Mouse (Mus musculus) liver, embryonic 13.5 days (tissue): ENCODE results near the gene Trim24. TPM values are rescaled to one million over a fixed set of nuclear protein-coding genes. Genes with fewer than 3 reads are reported as not detected.
"Not testable (repeated sequence)": the region's sequence is repeated elsewhere in the genome, so short reads cannot be mapped to it uniquely, and the experiment has no call there.

Experiments used
- ATAC-seq: fragments of 200-750 bp; cut with Nextera tagmentation; 2 replicates; pipeline ENCODE4 v1.8.0; 2017; ENCODE audit warnings: low read depth, mild to moderate bottlenecking, moderate number of reproducible peaks, moderate library complexity
- DNase-seq: peaks from one replicate; pipeline ENCODE4 v3.0.0; 2022
- H3K27ac ChIP-seq: fragments of 300-500 bp; sonication (generic); 2 replicates; pipeline ENCODE4 v1.5.1; 2015; ENCODE audit warnings: moderate library complexity, mild to moderate bottlenecking, inconsistent platforms
- H3K27me3 ChIP-seq: fragments of 300-500 bp; sonication (generic); 2 replicates; pipeline ENCODE4 v1.6.1; 2015; ENCODE audit warnings: mild to moderate bottlenecking, inconsistent platforms
- H3K36me3 ChIP-seq: fragments of 300-500 bp; sonication (generic); 2 replicates; pipeline ENCODE4 v1.6.1; 2015; ENCODE audit warnings: mild to moderate bottlenecking, inconsistent platforms
- H3K4me1 ChIP-seq: fragments of 300-500 bp; sonication (generic); replicated peaks from 2 replicates; pipeline ENCODE4 v1.6.1; 2015; ENCODE audit warnings: inconsistent platforms
- H3K4me2 ChIP-seq: fragments of 300-500 bp; sonication (generic); 2 replicates; pipeline ENCODE4 v1.6.1; 2015; ENCODE audit warnings: inconsistent platforms, mild to moderate bottlenecking, moderate library complexity
- H3K4me3 ChIP-seq: fragments of 300-500 bp; sonication (generic); replicated peaks from 2 replicates; pipeline ENCODE4 v1.5.1; 2015; ENCODE audit warnings: mild to moderate bottlenecking, inconsistent platforms
- H3K9ac ChIP-seq: fragments of 300-500 bp; sonication (generic); 2 replicates; pipeline ENCODE4 v1.6.1; 2015; ENCODE audit warnings: mild to moderate bottlenecking, inconsistent platforms
- H3K9me3 ChIP-seq: fragments of 300-500 bp; sonication (generic); replicated peaks from 2 replicates; pipeline ENCODE4 v1.6.1; 2016; ENCODE audit warnings: inconsistent platforms
- WGBS: fragments of 180-500 bp; shearing (Covaris S2); methylation state at CpG from one replicate; pipeline ENCODE4 v1.1.7; 2015; ENCODE audit not compliant: insufficient replicate concordance; 5-methylcytosine and 5-hydroxymethylcytosine counted together
- polyA plus RNA-seq: library from polyadenylated mRNA; unstranded; fragments of >200 nt; fragmentation: Nextera tagmentation; extraction: Ambion mirVana; gene quantifications from 2 replicates; pipeline ENCODE4 v1.2.1, GENCODE M21; 2015

Trim24 gene
- polyA plus RNA-seq, 1 experiment from 2014 or later = 4.1 TPM

DNA sequence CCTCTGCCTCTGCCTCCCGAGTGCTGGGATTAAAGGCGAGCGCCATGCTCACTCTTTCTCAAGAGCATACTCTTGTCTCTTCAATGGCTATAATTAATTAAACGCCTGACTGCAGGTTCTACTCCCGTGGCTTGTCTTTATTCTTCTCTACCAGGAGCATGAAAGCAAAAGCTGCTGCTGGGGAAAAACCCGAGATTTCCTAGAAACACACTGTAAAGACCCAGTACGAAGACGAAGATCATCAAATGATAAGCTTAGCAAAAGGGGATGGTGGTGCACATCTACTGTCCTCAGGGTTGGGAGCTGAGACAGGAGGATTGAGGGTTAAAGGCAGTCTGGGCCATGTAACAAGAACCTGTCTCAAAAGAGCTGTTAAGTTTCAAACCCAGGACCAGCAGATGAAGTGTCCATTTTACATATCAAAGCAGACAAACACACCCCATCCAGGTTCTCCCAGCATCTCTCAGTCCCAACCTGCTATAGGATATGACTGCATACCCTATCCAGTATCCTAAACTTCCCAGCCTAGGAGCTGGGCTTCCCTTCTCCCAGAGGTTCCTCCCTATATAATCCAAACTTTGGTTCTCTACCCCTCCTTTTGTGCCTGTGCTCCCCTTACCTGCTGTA is 26.9 kb upstream of the Trim24 start:
- no peak overlapping the region for H3K27ac ChIP-seq
- no peak overlapping the region for H3K9ac ChIP-seq
- H3K4me2 ChIP-seq = no peak overlapping the region
- ATAC-seq = no peak
- no peaks in the 10 kb centered on the region; the same call in 1 of the 2 replicates for H3K4me1 ChIP-seq
- 76% methylated on average over 8 of the region's 8 CpGs for WGBS
- no peak overlapping the region for H3K4me3 ChIP-seq
- no peaks in the 10 kb centered on the region for H3K27me3 ChIP-seq
- H3K9me3 ChIP-seq = no peaks in the 10 kb centered on the region
- DNase-seq = no peak
- no peaks in the 10 kb centered on the region for H3K36me3 ChIP-seq

- not testable (repeated sequence) for H3K4me1 ChIP-seq, H3K4me2 ChIP-seq, H3K27me3 ChIP-seq, H3K9me3 ChIP-seq, H3K36me3 ChIP-seq, ATAC-seq, H3K27ac ChIP-seq, DNase-seq, H3K4me3 ChIP-seq, H3K9ac ChIP-seq
- 51% methylated on average over 6 of the region's 6 CpGs for WGBS
Measured at GRCm38 (mm10) chr6:37844947-37845346, 25.7 kb upstream of the Trim24 start.

- H3K27ac ChIP-seq, H3K9ac ChIP-seq, H3K9me3 ChIP-seq, DNase-seq, H3K4me1 ChIP-seq, H3K36me3 ChIP-seq, H3K27me3 ChIP-seq, H3K4me2 ChIP-seq, H3K4me3 ChIP-seq, ATAC-seq: not testable (repeated sequence)
- 69% methylated on average over 4 of the region's 4 CpGs for WGBS
Measured at GRCm38 (mm10) chr6:37847531-37847930, 23.1 kb upstream of the Trim24 start.

DNA sequence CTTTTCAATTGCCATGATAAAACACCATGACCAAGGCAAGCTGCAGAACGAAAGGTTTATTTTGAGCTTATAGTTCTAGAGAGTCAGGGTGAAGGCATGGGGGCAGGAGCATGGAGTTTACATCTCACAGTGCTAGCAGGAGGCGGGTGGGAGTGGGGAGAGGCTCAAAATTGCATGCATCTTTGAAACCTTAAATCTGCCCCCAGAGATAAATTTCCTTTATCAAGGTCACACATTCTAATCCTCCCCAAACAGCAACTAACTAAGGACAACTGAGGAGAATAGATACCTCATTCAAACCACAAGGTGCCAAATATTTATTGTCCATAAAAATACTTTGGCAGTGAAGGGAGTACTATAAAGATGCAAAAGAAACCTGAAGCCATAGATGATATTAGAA is 19.3 kb upstream of the Trim24 start:
- Histone ChIP-seq H3K4me3 (no peak overlapping the region), H3K27me3 (no peaks in the 10 kb centered on the region), H3K9me3 (no peaks in the 10 kb centered on the region), H3K4me1 (peaks cover 22% of the 10 kb centered on the region), H3K36me3 (no peaks in the 10 kb centered on the region), H3K4me2 (no peak overlapping the region), H3K27ac (no peak overlapping the region), H3K9ac (no peak overlapping the region)
- ATAC-seq (peak; percentile 82), DNase-seq (peak; percentile 16)
- 58% methylated on average over 2 of the region's 2 CpGs for WGBS

- no peak for DNase-seq
- Histone ChIP-seq H3K9me3 (no peaks in the 10 kb centered on the region), H3K4me2 (no peak overlapping the region), H3K27me3 (no peaks in the 10 kb centered on the region), H3K9ac (no peak overlapping the region), H3K4me3 (no peak overlapping the region), H3K36me3 (no peaks in the 10 kb centered on the region), H3K27ac (no peak overlapping the region), H3K4me1 (peaks cover 22% of the 10 kb centered on the region)
- ATAC-seq = no peak
- 77% methylated on average over 2 of the region's 2 CpGs for WGBS
Measured at GRCm38 (mm10) chr6:37853289-37853688, 17.3 kb upstream of the Trim24 start.

GRCm38 (mm10) chr6:37855384-37855783 is 15.2 kb upstream of the Trim24 start:
- H3K4me3 ChIP-seq = no peak overlapping the region
- 0 out of 2 replicates have a peak overlapping the region, but pooled peaks have one; percentile 29 for H3K9ac ChIP-seq
- H3K27me3 ChIP-seq = no peaks in the 10 kb centered on the region
- ATAC-seq = peak; percentile 78
- H3K36me3 ChIP-seq = no peaks in the 10 kb centered on the region
- WGBS = 39% methylated on average over 2 of the region's 2 CpGs
- no peaks in the 10 kb centered on the region for H3K9me3 ChIP-seq
- DNase-seq = no peak
- peaks cover 22% of the 10 kb centered on the region for H3K4me1 ChIP-seq
- H3K4me2 ChIP-seq = no peak overlapping the region
- peak overlapping the region; percentile 50; the same call in 1 of the 2 replicates for H3K27ac ChIP-seq

DNA sequence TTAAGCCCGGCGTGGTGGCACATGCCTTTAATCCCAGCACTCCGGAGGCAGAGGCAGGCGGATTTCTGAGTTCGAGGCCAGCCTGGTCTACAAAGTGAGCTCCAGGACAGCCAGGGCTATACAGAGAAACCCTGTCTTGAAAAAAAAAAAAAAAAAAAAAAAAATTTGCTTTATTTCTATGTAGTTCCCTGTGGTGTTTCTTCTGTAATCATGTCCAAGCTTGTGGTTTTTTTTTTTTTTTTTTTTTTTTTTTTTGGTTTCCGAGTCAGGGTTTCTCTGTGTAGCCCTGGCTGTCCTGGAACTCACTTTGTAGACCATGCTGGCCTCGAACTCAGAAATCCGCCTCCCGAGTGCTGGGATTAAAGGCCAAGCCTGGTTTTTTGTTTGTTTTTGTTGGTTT is 14.3 kb upstream of the Trim24 start:
- not testable (repeated sequence) for H3K4me3 ChIP-seq, H3K4me2 ChIP-seq, H3K36me3 ChIP-seq, H3K27ac ChIP-seq, H3K27me3 ChIP-seq, H3K9me3 ChIP-seq, DNase-seq, H3K9ac ChIP-seq, ATAC-seq
- H3K4me1 ChIP-seq = peaks cover 19% of the 10 kb centered on the region
- WGBS = 82% methylated on average over 9 of the region's 9 CpGs

GRCm38 (mm10) chr6:37857196-37857874 is 13.3 kb upstream of the Trim24 start:
- no peak for ATAC-seq
- DNase-seq = no peak
- 62% methylated on average over 4 of the region's 4 CpGs for WGBS
- H3K9ac ChIP-seq = no peak overlapping the region
- H3K9me3 ChIP-seq = no peaks in the 10 kb centered on the region
- H3K27me3 ChIP-seq = no peaks in the 10 kb centered on the region
- no peak overlapping the region for H3K4me3 ChIP-seq
- no peaks in the 10 kb centered on the region for H3K36me3 ChIP-seq
- H3K4me1 ChIP-seq = peaks cover 21% of the 10 kb centered on the region
- H3K4me2 ChIP-seq = no peak overlapping the region
- no peak overlapping the region for H3K27ac ChIP-seq

GRCm38 (mm10) chr6:37858126-37858525 is 12.5 kb upstream of the Trim24 start:
- Histone ChIP-seq H3K4me3 (no peak overlapping the region), H3K9me3 (no peaks in the 10 kb centered on the region), H3K27ac (no peak overlapping the region), H3K9ac (no peak overlapping the region), H3K4me2 (no peak overlapping the region), H3K27me3 (no peaks in the 10 kb centered on the region), H3K36me3 (no peaks in the 10 kb centered on the region), H3K4me1 (peaks cover 28% of the 10 kb centered on the region)
- 66% methylated on average over 4 of the region's 4 CpGs for WGBS
- ATAC-seq = no peak
- DNase-seq = no peak

- DNase-seq = peak; percentile 64
- Histone ChIP-seq H3K4me2 (peak overlapping the region; percentile 19; the same call in 1 of the 2 replicates), H3K27ac (peak overlapping the region; percentile 83), H3K4me1 (peaks cover 30% of the 10 kb centered on the region), H3K36me3 (no peaks in the 10 kb centered on the region), H3K9ac (no peak overlapping the region), H3K9me3 (no peaks in the 10 kb centered on the region), H3K27me3 (no peaks in the 10 kb centered on the region), H3K4me3 (no peak overlapping the region)
- 35% methylated on average over 7 of the region's 7 CpGs for WGBS
- peak; percentile 97 for ATAC-seq
Measured at GRCm38 (mm10) chr6:37862893-37863292, 7.7 kb upstream of the Trim24 start.

DNA sequence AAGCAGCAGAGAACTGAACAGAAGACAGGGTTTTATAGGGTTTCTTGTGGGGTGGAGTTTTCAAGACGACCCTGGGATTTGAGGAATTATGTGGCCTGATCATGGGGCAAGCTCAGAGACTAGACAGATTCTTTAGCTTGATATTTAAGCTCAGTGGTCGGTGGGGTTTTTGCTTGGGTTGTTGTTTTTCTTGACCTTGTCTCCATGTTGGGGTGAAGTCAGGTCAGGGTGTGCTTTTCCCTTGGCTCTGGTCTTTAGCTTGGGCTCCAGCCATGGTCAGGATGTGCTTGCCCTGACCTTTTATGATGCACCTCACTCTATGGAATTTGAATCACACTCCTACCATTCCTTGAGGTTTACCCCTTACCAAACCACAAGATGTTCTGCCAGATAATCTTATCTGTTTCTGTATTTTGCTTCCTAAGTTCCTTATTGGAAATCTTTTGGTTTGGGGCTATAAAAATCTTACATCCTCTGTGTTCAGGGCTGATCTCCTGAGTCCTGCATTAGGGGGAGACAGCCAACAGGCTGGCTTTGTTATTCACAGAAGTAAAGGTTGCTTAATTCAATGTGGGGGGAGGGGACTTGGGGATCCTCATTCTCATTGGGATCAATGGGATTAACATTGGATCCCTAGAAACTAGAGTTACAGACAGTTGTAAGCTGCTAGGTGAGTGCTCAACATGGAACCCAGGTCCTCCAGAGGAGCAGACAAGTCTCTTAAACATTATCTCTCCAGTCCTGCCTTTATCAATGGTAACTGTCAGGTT is 6.5 kb upstream of the Trim24 start:
- no peak overlapping the region for H3K4me3 ChIP-seq
- 66% methylated on average over 2 of the region's 2 CpGs for WGBS
- no peak overlapping the region for H3K4me2 ChIP-seq
- H3K27me3 ChIP-seq = no peaks in the 10 kb centered on the region
- peaks cover 30% of the 10 kb centered on the region for H3K4me1 ChIP-seq
- H3K36me3 ChIP-seq = no peaks in the 10 kb centered on the region
- ATAC-seq = no peak
- H3K27ac ChIP-seq = peak overlapping the region; percentile 78
- no peaks in the 10 kb centered on the region for H3K9me3 ChIP-seq
- no peak overlapping the region for H3K9ac ChIP-seq
- no peak for DNase-seq
